Mouse (Mus musculus): ENCODE results near the gene Adh1. TPM values are rescaled to one million over a fixed set of nuclear protein-coding genes. Genes with fewer than 3 reads are reported as not detected.

Gene Adh1
- polyA plus RNA-seq, 1 experiment from 2014 or later: 3.2 TPM

- Histone ChIP-seq H3K27me3 (replicated peaks) (no peaks in the 10 kb centered on the region), H3K27ac (replicated peaks) (no peak overlapping the region), H3K4me2 (no peak overlapping the region), H3K4me1 (no peaks in the 10 kb centered on the region), H3K4me3 (replicated peaks) (no peak overlapping the region), H3K36me3 (no peaks in the 10 kb centered on the region), H3K9ac (replicated peaks) (no peak overlapping the region), H3K9me3 (replicated peaks) (0 out of 2 replicates have a peak, but pooled peaks cover 11% of the 10 kb centered on the region)
- ATAC-seq (ENCODE audit: low FRiP score): no peak
- WGBS: 89% methylated on average over 7 of the region's 7 CpGs
These were observed 32.6 kb downstream of the Adh1 start for GRCm38 (mm10) chr3:138293298-138293895.

- no peak overlapping the region for H3K4me3 ChIP-seq (replicated peaks)
- WGBS: 96% methylated on average over 9 of the region's 9 CpGs
- H3K36me3 ChIP-seq: no peaks in the 10 kb centered on the region
- no peak overlapping the region for H3K27ac ChIP-seq (replicated peaks)
- H3K4me2 ChIP-seq: no peak overlapping the region
- 0 out of 2 replicates have a peak, but pooled peaks cover 6% of the 10 kb centered on the region for H3K4me1 ChIP-seq
- H3K27me3 ChIP-seq (replicated peaks): no peaks in the 10 kb centered on the region
- no peak for ATAC-seq (ENCODE audit: low FRiP score)
- peaks cover 12% of the 10 kb centered on the region; the same call in 1 of the 2 replicates for H3K9me3 ChIP-seq (replicated peaks)
- H3K9ac ChIP-seq (replicated peaks): no peak overlapping the region
These were observed 39.3 kb downstream of the Adh1 start for GRCm38 (mm10) chr3:138300130-138300529.

GRCm38 (mm10) chr3:138302676-138303075, 41.9 kb downstream of the Adh1 start:
- Histone ChIP-seq H3K9me3 (replicated peaks) (peaks cover 8% of the 10 kb centered on the region; the same call in 1 of the 2 replicates), H3K36me3 (no peaks in the 10 kb centered on the region), H3K27me3 (replicated peaks) (no peaks in the 10 kb centered on the region), H3K4me1 (peaks cover 11% of the 10 kb centered on the region; the same call in 1 of the 2 replicates), H3K4me2 (no peak overlapping the region), H3K27ac (replicated peaks) (no peak overlapping the region), H3K4me3 (replicated peaks) (no peak overlapping the region), H3K9ac (replicated peaks) (no peak overlapping the region)
- WGBS: 43% methylated on average over 4 of the region's 4 CpGs
- ATAC-seq (ENCODE audit: low FRiP score): no peak

GRCm38 (mm10) chr3:138303771-138304488, 43.1 kb downstream of the Adh1 start:
- Histone ChIP-seq H3K27ac (replicated peaks) (no peak overlapping the region), H3K4me3 (replicated peaks) (no peak overlapping the region), H3K9me3 (replicated peaks) (no peaks in the 10 kb centered on the region; the same call in 1 of the 2 replicates), H3K9ac (replicated peaks) (no peak overlapping the region), H3K4me1 (peaks cover 11% of the 10 kb centered on the region; the same call in 1 of the 2 replicates), H3K36me3 (no peaks in the 10 kb centered on the region), H3K27me3 (replicated peaks) (no peaks in the 10 kb centered on the region), H3K4me2 (no peak overlapping the region)
- WGBS: 73% methylated on average over 6 of the region's 6 CpGs
- ATAC-seq (ENCODE audit: low FRiP score): no peak

GRCm38 (mm10) chr3:138304489-138304871, 43.7 kb downstream of the Adh1 start:
- Histone ChIP-seq H3K4me3 (replicated peaks) (no peak overlapping the region), H3K27ac (replicated peaks) (no peak overlapping the region), H3K9ac (replicated peaks) (no peak overlapping the region), H3K36me3 (no peaks in the 10 kb centered on the region), H3K4me2 (no peak overlapping the region), H3K4me1 (peaks cover 11% of the 10 kb centered on the region; the same call in 1 of the 2 replicates), H3K27me3 (replicated peaks) (no peaks in the 10 kb centered on the region), H3K9me3 (replicated peaks) (no peaks in the 10 kb centered on the region)
- no peak for ATAC-seq (ENCODE audit: low FRiP score)
- 52% methylated on average over 4 of the region's 4 CpGs for WGBS

- no peak overlapping the region for H3K4me3 ChIP-seq (replicated peaks)
- no peak overlapping the region for H3K4me2 ChIP-seq
- no peaks in the 10 kb centered on the region for H3K36me3 ChIP-seq
- H3K27ac ChIP-seq (replicated peaks): no peak overlapping the region
- peaks cover 11% of the 10 kb centered on the region; the same call in 1 of the 2 replicates for H3K4me1 ChIP-seq
- no peaks in the 10 kb centered on the region for H3K9me3 ChIP-seq (replicated peaks)
- 74% methylated on average over 10 of the region's 10 CpGs for WGBS
- H3K27me3 ChIP-seq (replicated peaks): no peaks in the 10 kb centered on the region
- ATAC-seq (ENCODE audit: low FRiP score): no peak; the same call in 1 of the 2 replicates
- H3K9ac ChIP-seq (replicated peaks): no peak overlapping the region
These were observed 44.9 kb downstream of the Adh1 start for GRCm38 (mm10) chr3:138305486-138306289.

- ATAC-seq (ENCODE audit: low FRiP score): no peak
- Histone ChIP-seq H3K4me2 (no peak overlapping the region), H3K36me3 (no peaks in the 10 kb centered on the region), H3K9me3 (replicated peaks) (no peaks in the 10 kb centered on the region), H3K27me3 (replicated peaks) (no peaks in the 10 kb centered on the region), H3K4me3 (replicated peaks) (no peak overlapping the region), H3K27ac (replicated peaks) (no peak overlapping the region), H3K9ac (replicated peaks) (no peak overlapping the region), H3K4me1 (peaks cover 11% of the 10 kb centered on the region; the same call in 1 of the 2 replicates)
- 54% methylated on average over 8 of the region's 8 CpGs for WGBS
These were observed 45.5 kb downstream of the Adh1 start for GRCm38 (mm10) chr3:138306290-138306683.

GRCm38 (mm10) chr3:138309910-138310309, 49.1 kb downstream of the Adh1 start:
- Histone ChIP-seq H3K4me2 (no peak overlapping the region), H3K9ac (replicated peaks) (no peak overlapping the region), H3K27me3 (replicated peaks) (no peaks in the 10 kb centered on the region), H3K27ac (replicated peaks) (no peak overlapping the region), H3K4me1 (peaks cover 6% of the 10 kb centered on the region; the same call in 1 of the 2 replicates), H3K4me3 (replicated peaks) (no peak overlapping the region), H3K9me3 (replicated peaks) (no peaks in the 10 kb centered on the region), H3K36me3 (no peaks in the 10 kb centered on the region)
- 91% methylated on average over 8 of the region's 8 CpGs for WGBS
- no peak for ATAC-seq (ENCODE audit: low FRiP score)

- H3K4me1 ChIP-seq: peaks cover 6% of the 10 kb centered on the region; the same call in 1 of the 2 replicates
- no peaks in the 10 kb centered on the region for H3K36me3 ChIP-seq
- H3K4me2 ChIP-seq: no peak overlapping the region
- no peaks in the 10 kb centered on the region for H3K9me3 ChIP-seq (replicated peaks)
- H3K27ac ChIP-seq (replicated peaks): no peak overlapping the region
- 88% methylated on average over 6 of the region's 6 CpGs for WGBS
- H3K9ac ChIP-seq (replicated peaks): no peak overlapping the region
- H3K4me3 ChIP-seq (replicated peaks): no peak overlapping the region
- ATAC-seq (ENCODE audit: low FRiP score): no peak
- H3K27me3 ChIP-seq (replicated peaks): no peaks in the 10 kb centered on the region
These were observed 50.2 kb downstream of the Adh1 start for GRCm38 (mm10) chr3:138311015-138311414.

GRCm38 (mm10) chr3:138312965-138313364, 52.2 kb downstream of the Adh1 start, which contains the start of gene Adh6a:
Adh6a (plus strand) TSS chr3:138313286.
- no peak for ATAC-seq (ENCODE audit: low FRiP score)
- H3K27ac ChIP-seq (replicated peaks): no peak within 1 kb of the TSS

GRCm38 (mm10) chr3:138316908-138317472, 56.2 kb downstream of the Adh1 start:
- no peak overlapping the region for H3K27ac ChIP-seq (replicated peaks)
- WGBS: 94% methylated on average over 2 of the region's 2 CpGs

More at GRCm38 (mm10) chr3:138312965-138313364, 52.2 kb downstream of the Adh1 start, which contains the start of gene Adh6a:
- WGBS: 87% methylated on average over 5 of the region's 5 CpGs
- H3K9ac ChIP-seq (replicated peaks): no peak within 1 kb of the TSS
- no peak within 1 kb of the TSS for H3K4me2 ChIP-seq
- H3K4me1 ChIP-seq: no peaks in the 10 kb centered on the region
- no peak within 1 kb of the TSS for H3K4me3 ChIP-seq (replicated peaks)
- no peaks in the 10 kb centered on the region for H3K27me3 ChIP-seq (replicated peaks)
- no peaks in the 10 kb centered on the region for H3K36me3 ChIP-seq
- no peaks in the 10 kb centered on the region for H3K9me3 ChIP-seq (replicated peaks)

More at GRCm38 (mm10) chr3:138316908-138317472, 56.2 kb downstream of the Adh1 start:
- Histone ChIP-seq H3K9me3 (replicated peaks) (no peaks in the 10 kb centered on the region), H3K36me3 (no peaks in the 10 kb centered on the region), H3K4me1 (no peaks in the 10 kb centered on the region), H3K9ac (replicated peaks) (no peak overlapping the region), H3K4me3 (replicated peaks) (no peak overlapping the region), H3K27me3 (replicated peaks) (no peaks in the 10 kb centered on the region), H3K4me2 (no peak overlapping the region)
- ATAC-seq (ENCODE audit: low FRiP score): no peak

Data from neural tube, embryonic 15.5 days (tissue).